Mouse (Mus musculus): ENCODE data around the gene Usp6nl.

Usp6nl gene

DNA sequence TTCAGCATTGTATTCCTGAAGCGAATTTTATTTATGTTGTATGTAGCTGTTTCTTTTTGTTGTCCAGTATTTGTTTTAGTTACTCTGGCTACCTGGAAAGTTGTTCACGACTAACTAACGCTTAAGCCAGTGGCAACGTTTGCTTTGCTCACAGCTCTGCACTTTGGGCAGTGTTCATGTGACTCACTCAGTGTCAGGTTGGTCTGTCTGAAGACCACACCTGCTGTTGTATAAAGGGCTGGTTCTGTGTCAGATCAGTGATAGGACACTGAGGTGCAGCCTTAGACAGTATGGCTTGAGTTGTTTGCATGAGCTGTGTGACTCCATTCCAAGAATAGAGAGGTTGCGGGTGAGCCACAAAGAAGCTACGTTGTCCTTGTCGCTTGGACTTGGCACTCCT, 6.5 kb downstream of the Usp6nl start:
- in situ Hi-C loops (cut with MboI; ENCODE audit: low pct_unique_long_range_greater_than_20kb in 1 of 2, low sequenced_read_pairs in 2 of 2, unreplicated experiment in 1 of 2): no loop called here

- in situ Hi-C loops (cut with MboI; ENCODE audit: low pct_unique_long_range_greater_than_20kb in 1 of 2, low sequenced_read_pairs in 2 of 2, unreplicated experiment in 1 of 2): no loop called here
These were observed 8.3 kb downstream of the Usp6nl start for GRCm38 (mm10) chr2:6330756-6331155.

DNA sequence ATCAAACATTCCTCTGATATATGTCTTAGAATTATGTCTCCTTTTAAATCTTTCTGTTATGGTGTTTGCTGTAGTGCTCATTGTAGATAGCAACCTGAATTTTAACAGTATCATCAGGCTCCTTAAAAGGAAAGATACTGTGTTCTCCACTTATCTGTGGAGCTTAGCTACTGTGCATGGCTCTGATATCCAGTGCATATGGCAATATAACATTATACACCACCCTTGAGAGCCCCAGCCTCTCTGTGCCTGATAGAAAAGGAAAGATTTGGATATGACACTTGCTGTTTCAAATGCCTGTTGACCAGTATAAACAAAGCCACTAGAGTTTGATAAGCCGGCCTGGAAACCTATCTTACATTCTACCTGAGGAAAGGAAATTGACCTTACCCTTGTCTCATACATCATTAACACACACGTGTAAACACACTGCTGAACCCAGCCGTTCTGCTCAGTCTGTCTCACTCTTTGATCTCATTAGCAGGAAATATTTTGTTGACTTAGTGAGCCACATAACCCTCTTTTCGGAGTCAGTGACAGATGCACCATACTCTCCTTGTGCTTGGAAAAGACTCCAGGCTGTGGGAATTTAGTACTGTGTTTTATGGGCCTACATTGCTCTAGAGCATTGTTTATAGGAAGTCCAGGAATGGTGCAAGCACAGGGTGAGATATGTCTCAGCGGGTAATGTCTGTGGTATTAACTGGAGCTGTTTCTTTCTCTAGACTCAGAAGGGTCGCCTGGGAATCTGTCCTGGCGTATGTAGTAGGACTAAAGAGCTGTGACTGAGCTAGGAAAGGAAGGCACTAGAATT, 9.1 kb downstream of the Usp6nl start:
- in situ Hi-C loops (cut with MboI; ENCODE audit: low pct_unique_long_range_greater_than_20kb in 1 of 2, low sequenced_read_pairs in 2 of 2, unreplicated experiment in 1 of 2): no loop called here

DNA sequence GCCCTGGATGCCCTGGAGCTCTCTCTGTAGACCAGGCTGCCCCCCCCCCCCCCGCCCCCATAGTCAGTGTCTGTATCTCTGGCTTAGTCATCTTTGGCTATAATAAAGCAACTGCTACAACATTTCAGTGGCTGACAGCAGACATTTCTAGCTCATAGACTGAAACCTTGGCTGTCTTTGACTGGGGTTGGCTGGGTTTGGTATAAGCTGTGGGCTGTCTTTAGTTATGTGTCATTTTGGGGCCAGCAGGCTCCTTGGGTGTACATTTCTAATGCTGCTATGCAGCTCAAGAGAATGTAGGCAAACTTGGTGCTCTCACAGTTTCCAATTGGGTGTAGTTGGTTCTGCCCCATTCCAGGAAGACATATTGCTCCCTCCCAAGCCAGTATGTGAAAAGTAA, 11.1 kb downstream of the Usp6nl start:
- in situ Hi-C loops (cut with MboI; ENCODE audit: low pct_unique_long_range_greater_than_20kb in 1 of 2, low sequenced_read_pairs in 2 of 2, unreplicated experiment in 1 of 2): no loop called here

GRCm38 (mm10) chr2:6334011-6334410, 11.5 kb downstream of the Usp6nl start:
- in situ Hi-C loops (cut with MboI; ENCODE audit: low pct_unique_long_range_greater_than_20kb in 1 of 2, low sequenced_read_pairs in 2 of 2, unreplicated experiment in 1 of 2): no loop called here

- in situ Hi-C loops (cut with MboI; ENCODE audit: low pct_unique_long_range_greater_than_20kb in 1 of 2, low sequenced_read_pairs in 2 of 2, unreplicated experiment in 1 of 2): no loop called here
These were observed 12.7 kb downstream of the Usp6nl start for GRCm38 (mm10) chr2:6335032-6335735.

DNA sequence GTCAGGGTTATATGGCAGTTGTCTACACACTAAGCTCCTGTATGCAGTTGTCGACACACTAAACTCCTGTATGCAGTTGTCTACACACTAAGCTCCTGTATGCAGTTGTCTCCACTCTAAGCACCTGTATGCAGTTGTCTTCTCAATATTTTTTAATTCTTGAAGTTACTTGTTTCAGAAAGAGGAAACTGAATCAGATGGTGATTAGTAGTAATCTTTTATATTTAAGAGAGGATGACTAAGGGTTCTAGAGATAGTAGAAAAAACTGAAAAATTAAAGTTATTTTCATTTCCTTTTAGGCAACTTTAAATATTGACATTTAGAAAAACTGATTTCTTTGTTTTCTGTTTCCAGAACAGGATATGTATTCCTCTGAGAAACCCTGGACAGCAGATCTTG, 13.5 kb downstream of the Usp6nl start:
- in situ Hi-C loops (cut with MboI; ENCODE audit: low pct_unique_long_range_greater_than_20kb in 1 of 2, low sequenced_read_pairs in 2 of 2, unreplicated experiment in 1 of 2): no loop called here

GRCm38 (mm10) chr2:6336649-6337048, 14.2 kb downstream of the Usp6nl start:
- in situ Hi-C loops (cut with MboI; ENCODE audit: low pct_unique_long_range_greater_than_20kb in 1 of 2, low sequenced_read_pairs in 2 of 2, unreplicated experiment in 1 of 2): no loop called here

DNA sequence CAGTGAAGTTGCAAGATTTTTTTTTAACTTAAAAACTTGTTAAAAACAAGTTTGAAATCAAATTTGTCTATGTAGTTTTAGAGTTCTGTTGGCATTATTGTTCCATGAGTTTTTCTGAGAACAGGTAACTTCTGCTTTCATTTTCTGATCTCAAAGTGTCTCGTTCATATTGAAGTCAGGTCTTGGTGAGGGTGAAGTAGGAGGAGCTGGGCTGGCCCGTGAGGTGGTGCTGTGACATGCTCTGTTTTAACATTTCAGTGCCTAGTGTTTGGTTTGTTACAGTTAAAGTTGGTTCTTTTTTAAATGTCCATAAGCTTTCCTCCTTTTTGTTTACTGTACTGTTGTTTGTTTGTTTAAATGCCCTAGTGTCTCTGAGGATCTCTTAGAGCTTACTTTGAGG, 15.0 kb downstream of the Usp6nl start:
- in situ Hi-C loops (cut with MboI; ENCODE audit: low pct_unique_long_range_greater_than_20kb in 1 of 2, low sequenced_read_pairs in 2 of 2, unreplicated experiment in 1 of 2): no loop called here

GRCm38 (mm10) chr2:6338031-6338629, 15.7 kb downstream of the Usp6nl start:
- in situ Hi-C loops (cut with MboI; ENCODE audit: low pct_unique_long_range_greater_than_20kb in 1 of 2, low sequenced_read_pairs in 2 of 2, unreplicated experiment in 1 of 2): no loop called here

- in situ Hi-C loops (cut with MboI; ENCODE audit: low pct_unique_long_range_greater_than_20kb in 1 of 2, low sequenced_read_pairs in 2 of 2, unreplicated experiment in 1 of 2): no loop called here
These were observed 18.0 kb downstream of the Usp6nl start for GRCm38 (mm10) chr2:6340439-6340838.

DNA sequence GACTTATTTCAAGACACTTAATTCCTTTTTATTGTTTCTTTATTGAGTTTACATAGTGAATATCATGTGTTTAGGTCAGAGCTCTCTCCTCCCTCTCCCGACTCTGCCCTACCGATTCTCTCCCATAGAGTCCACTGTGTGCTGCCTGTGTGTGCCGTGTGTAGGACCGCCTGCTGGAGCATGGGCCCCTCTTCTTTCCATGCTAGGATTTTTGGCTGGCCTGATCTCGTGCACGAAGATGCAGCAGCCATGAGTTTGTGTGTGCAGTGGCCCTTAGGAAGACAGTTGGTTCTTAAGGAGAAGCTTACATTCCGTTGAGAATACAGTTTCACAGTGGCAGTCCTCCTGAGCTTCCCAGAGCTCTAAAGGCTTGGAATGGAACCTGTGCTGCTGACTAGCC, 19.0 kb downstream of the Usp6nl start:
- in situ Hi-C loops (cut with MboI; ENCODE audit: low pct_unique_long_range_greater_than_20kb in 1 of 2, low sequenced_read_pairs in 2 of 2, unreplicated experiment in 1 of 2): no loop called here

GRCm38 (mm10) chr2:6349256-6350092, 27.0 kb downstream of the Usp6nl start:
- in situ Hi-C loops (cut with MboI; ENCODE audit: low pct_unique_long_range_greater_than_20kb in 1 of 2, low sequenced_read_pairs in 2 of 2, unreplicated experiment in 1 of 2): no loop called here

GRCm38 (mm10) chr2:6350164-6350563, 27.7 kb downstream of the Usp6nl start:
- in situ Hi-C loops (cut with MboI; ENCODE audit: low pct_unique_long_range_greater_than_20kb in 1 of 2, low sequenced_read_pairs in 2 of 2, unreplicated experiment in 1 of 2): no loop called here

DNA sequence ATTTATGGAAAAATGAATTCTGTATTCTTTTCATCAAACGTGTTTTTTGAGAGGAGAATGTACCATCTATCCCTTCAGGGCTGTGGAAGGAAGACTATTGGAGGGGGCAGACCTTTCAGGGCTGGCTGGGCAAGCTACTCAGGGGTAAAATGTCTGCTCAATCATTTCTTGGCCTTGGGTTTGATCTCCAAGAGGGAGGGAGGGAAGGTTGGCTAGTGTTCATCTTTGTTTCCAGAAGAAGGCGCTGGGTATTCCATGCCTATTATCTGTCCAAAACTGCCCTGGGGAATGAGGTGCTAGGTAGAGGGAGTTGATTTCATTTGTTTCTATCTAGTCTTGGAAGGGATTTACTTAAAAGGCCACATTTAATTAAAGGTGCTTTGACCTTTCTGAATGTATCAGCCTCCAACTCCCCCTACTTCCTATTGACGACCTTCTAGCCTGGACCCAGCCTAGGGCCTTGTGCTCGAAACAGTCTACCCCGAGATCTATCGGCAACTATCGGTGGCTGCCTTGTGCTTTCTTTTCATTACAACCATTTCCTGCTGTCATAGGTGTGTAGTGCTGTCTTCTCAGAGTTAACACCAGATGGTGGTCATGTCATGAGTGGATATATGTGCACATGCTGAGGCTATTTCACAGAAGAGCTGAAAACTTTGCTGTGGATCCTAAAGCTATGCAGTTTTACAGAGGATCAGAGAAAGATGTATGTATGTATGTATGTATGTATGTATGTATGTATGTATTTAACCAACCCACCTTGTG, 28.6 kb downstream of the Usp6nl start:
- in situ Hi-C loops (cut with MboI; ENCODE audit: low pct_unique_long_range_greater_than_20kb in 1 of 2, low sequenced_read_pairs in 2 of 2, unreplicated experiment in 1 of 2): no loop called here

DNA sequence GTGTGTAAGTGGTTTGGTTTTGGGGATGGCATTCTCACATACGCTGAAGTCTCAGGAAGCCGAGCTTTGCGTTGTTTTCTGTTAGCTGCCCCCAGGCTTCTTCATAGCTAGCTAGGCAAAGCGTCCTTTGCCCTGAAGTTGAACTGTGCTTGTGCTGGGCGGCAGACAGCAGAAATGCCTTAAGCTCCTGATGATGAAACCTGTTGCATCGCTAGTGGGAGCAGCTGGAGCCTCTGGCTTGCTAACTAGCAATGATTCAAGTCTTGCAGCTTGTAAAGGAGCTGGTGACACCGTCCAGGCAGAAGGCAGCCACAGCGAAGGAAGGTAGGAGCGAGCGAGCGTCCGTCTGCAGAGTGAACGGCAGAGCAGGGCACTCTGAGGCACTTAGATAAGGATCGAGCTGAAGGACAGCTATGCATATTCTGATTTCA, 30.1 kb downstream of the Usp6nl start:
- in situ Hi-C loops (cut with MboI; ENCODE audit: low pct_unique_long_range_greater_than_20kb in 1 of 2, low sequenced_read_pairs in 2 of 2, unreplicated experiment in 1 of 2): no loop called here

DNA sequence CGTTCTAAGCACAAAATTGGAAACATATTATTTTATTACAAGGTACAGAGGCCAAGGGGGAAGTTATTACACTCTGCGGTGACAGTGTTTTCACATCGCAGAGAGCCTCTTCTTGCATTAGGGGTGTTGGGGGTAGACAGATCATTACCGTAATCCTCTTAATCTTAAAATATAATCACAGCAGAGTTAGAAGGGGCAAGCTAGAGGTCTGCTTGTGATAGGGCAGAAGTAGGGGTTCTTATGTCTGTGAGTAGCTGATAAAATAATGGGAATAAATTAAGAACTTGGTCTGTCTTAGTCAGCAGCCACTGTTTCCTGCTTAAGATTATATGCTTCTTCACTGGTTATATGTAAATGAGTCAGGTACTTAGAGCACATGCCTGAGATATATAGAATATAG, 30.6 kb downstream of the Usp6nl start:
- in situ Hi-C loops (cut with MboI; ENCODE audit: low pct_unique_long_range_greater_than_20kb in 1 of 2, low sequenced_read_pairs in 2 of 2, unreplicated experiment in 1 of 2): no loop called here

GRCm38 (mm10) chr2:6357306-6357705, 34.8 kb downstream of the Usp6nl start:
- in situ Hi-C loops (cut with MboI; ENCODE audit: low pct_unique_long_range_greater_than_20kb in 1 of 2, low sequenced_read_pairs in 2 of 2, unreplicated experiment in 1 of 2): no loop called here

All from mouse embryonic stem cell (cell line).